Mouse (Mus musculus) CH12.LX (cell line): ENCODE measurements around the gene Trpc5. TPM values are rescaled to one million over a fixed set of nuclear protein-coding genes. Genes with fewer than 3 reads are reported as not detected.

ENCODE experiments used
- DNase-seq: peaks from one replicate; pipeline ENCODE4 v3.0.0-alpha.2; 2013; ENCODE audit errors: extremely low read depth
- H3K27ac ChIP-seq: 2 replicates; pipeline ENCODE4 v1.5.1; 2012; ENCODE audit warnings: low read depth, mild to moderate bottlenecking, control low read depth, moderate library complexity; ENCODE audit not compliant: insufficient read depth
- H3K27me3 ChIP-seq: replicated peaks from 2 replicates; pipeline ENCODE3; 2012; ENCODE audit warnings: inconsistent platforms
- H3K36me3 ChIP-seq, 2 experiments: replicated peaks in 1 of 2; 2 replicates each; pipeline versions ENCODE3 to v1.6.1; 2012; ENCODE audit warnings: inconsistent platforms in 1 of 2, low read length in 1 of 2, mild to moderate bottlenecking in 1 of 2, mixed read lengths in 1 of 2, moderate library complexity in 1 of 2; ENCODE audit not compliant: control insufficient read depth in 1 of 2, insufficient read depth in 1 of 2
- H3K4me1 ChIP-seq, 2 experiments: 2 replicates each; pipeline ENCODE4 v1.6.1; 2012; ENCODE audit warnings: inconsistent platforms in 1 of 2, moderate library complexity in 1 of 2; ENCODE audit not compliant: insufficient read depth in 2 of 2, control insufficient read depth in 1 of 2
- H3K4me2 ChIP-seq: 2 replicates; pipeline ENCODE4 v1.6.1; 2012; ENCODE audit warnings: low read depth, mild to moderate bottlenecking, control low read depth; ENCODE audit not compliant: poor library complexity, insufficient read depth, severe bottlenecking
- H3K4me3 ChIP-seq, 3 experiments: fragments of 150-350 bp in 1 of 3; sonication (generic) in 1 of 3; replicated peaks in 1 of 3; 2 replicates each; pipeline versions ENCODE3 to v1.5.1; 2011 to 2012; ENCODE audit warnings: low read depth in 2 of 3, low read length in 2 of 3, mild to moderate bottlenecking in 2 of 3, moderate library complexity in 2 of 3, control low read depth in 1 of 3, improper control_type of control experiment in 1 of 3, inconsistent platforms in 1 of 3, mixed read lengths in 1 of 3; ENCODE audit not compliant: poor library complexity in 1 of 3
- H3K79me2 ChIP-seq: replicated peaks from 2 replicates; pipeline ENCODE4 v1.6.1; 2012; ENCODE audit warnings: mild to moderate bottlenecking, moderate library complexity; ENCODE audit not compliant: control insufficient read depth, poor library complexity, insufficient read depth, severe bottlenecking; ENCODE audit errors: extremely low read depth
- H3K9ac ChIP-seq: 2 replicates; pipeline ENCODE4 v1.6.1; 2012; ENCODE audit warnings: low read depth, mild to moderate bottlenecking, control low read depth, moderate library complexity; ENCODE audit not compliant: insufficient read depth
- H3K9me3 ChIP-seq: replicated peaks from 2 replicates; pipeline ENCODE3; 2012; ENCODE audit warnings: low read length, inconsistent platforms, mixed read lengths
- BHLHE40 ChIP-seq: IDR thresholded peaks from 2 replicates; pipeline ENCODE4 v1.6.1; 2011; ENCODE audit warnings: mild to moderate bottlenecking, low read depth, low read length, improper control_type of control experiment
- EP300 ChIP-seq: IDR thresholded peaks from 2 replicates; pipeline ENCODE4 v1.6.1; 2011; ENCODE audit warnings: low read length, improper control_type of control experiment
- IRF4 ChIP-seq: IDR thresholded peaks from 2 replicates; pipeline ENCODE4 v1.6.1; 2014; ENCODE audit warnings: low read depth, mild to moderate bottlenecking, inconsistent platforms, low read length, improper control_type of control experiment
- MAX ChIP-seq: IDR thresholded peaks from 2 replicates; pipeline ENCODE4 v1.6.1; 2011; ENCODE audit warnings: low read length, improper control_type of control experiment
- MEF2A ChIP-seq: IDR thresholded peaks from 2 replicates; pipeline ENCODE4 v1.6.1; 2014; ENCODE audit warnings: low read depth, mild to moderate bottlenecking, inconsistent platforms, low read length, improper control_type of control experiment, borderline replicate concordance
- MYC ChIP-seq: IDR thresholded peaks from 2 replicates; pipeline ENCODE4 v1.6.1; 2011; ENCODE audit warnings: low read depth, mild to moderate bottlenecking, improper control_type of control experiment, low read length
- POLR2A ChIP-seq: IDR thresholded peaks from 2 replicates; pipeline ENCODE4 v1.6.1; 2011; ENCODE audit warnings: low read depth, mild to moderate bottlenecking, improper control_type of control experiment, low read length
- ZMIZ1 ChIP-seq: IDR thresholded peaks from 2 replicates; pipeline ENCODE4 v1.6.1; 2012; ENCODE audit warnings: low read depth, mild to moderate bottlenecking, inconsistent platforms, low read length, improper control_type of control experiment
- ZNF384 ChIP-seq: IDR thresholded peaks from 2 replicates; pipeline ENCODE4 v1.6.1; 2012; ENCODE audit warnings: low read depth, low read length, improper control_type of control experiment, inconsistent platforms
- dilution Hi-C: fragments of 300-500 bp; cut with MboI; formaldehyde crosslinking; loops from 2 replicates; pipeline ENCODE4 v1.14.3; 2020; ENCODE audit warnings: low sequenced_read_pairs; ENCODE audit not compliant: extremely low pct_unique_long_range_greater_than_20kb, extremely low pct_ligation_motif_present
- in situ Hi-C: fragments of 300-500 bp; cut with MboI; formaldehyde crosslinking; loops from 3 replicates; pipeline ENCODE4 v1.14.3; 2019; ENCODE audit warnings: low sequenced_read_pairs, low pct_ligation_motif_present, low pct_unique_long_range_greater_than_20kb, mixed read lengths
- polyA plus RNA-seq: library from polyadenylated mRNA; unstranded; fragments of >175 nt; gene quantifications from 2 replicates; pipeline ENCODE4 v1.2.1, GENCODE M21; 2012; ENCODE audit warnings: low read depth; ENCODE audit not compliant: insufficient read length
- total RNA-seq, 2 experiments: library from RNA; depleted of rRNA; stranded (reverse); fragments of 300-350 nt in 1 of 2; fragments of >200 nt in 1 of 2; gene quantifications; 2 replicates each; pipeline ENCODE4 v1.2.3; 2012 to 2014

Gene Trpc5
- total and polyA plus RNA-seq, 3 experiments: not detected

GRCm38 (mm10) chrX:144337938-144338337, 350.0 kb downstream of the Trpc5 start:
- Histone ChIP-seq H3K4me1 (peaks cover 0 to 14% of the 10 kb centered on the region in 2 experiments; a peak in 1 of 4 replicates), H3K27me3 (no peaks in the 10 kb centered on the region), H3K9ac (no peak overlapping the region), H3K36me3 (peaks cover 0 to 6% of the 10 kb centered on the region in 2 experiments), H3K27ac (peak overlapping the region; percentile 53; the same call in 1 of the 2 replicates), H3K9me3 (no peaks in the 10 kb centered on the region), H3K79me2 (no peaks in the 10 kb centered on the region), H3K4me2 (peak overlapping the region; percentile 67), H3K4me3 (no peak overlapping the region)
- DNase-seq: no peak
- in situ Hi-C loops: no loop called here
- TF ChIP-seq MYC (no peak), ZNF384 (0 out of 2 replicates have a peak, but pooled peaks have one; percentile 4)
- dilution Hi-C loops: no loop called here

- no peak overlapping the region for H3K4me3 ChIP-seq
- H3K4me2 ChIP-seq: no peak overlapping the region
- no peaks in the 10 kb centered on the region for H3K27me3 ChIP-seq
- H3K27ac ChIP-seq: no peak overlapping the region
- H3K9ac ChIP-seq: no peak overlapping the region
- in situ Hi-C loops: no loop called here
- H3K79me2 ChIP-seq: no peaks in the 10 kb centered on the region
- no peak for DNase-seq
- H3K9me3 ChIP-seq: no peaks in the 10 kb centered on the region
- peaks cover 0 to 14% of the 10 kb centered on the region in 2 experiments; a peak in 1 of 4 replicates for H3K4me1 ChIP-seq
- TF ChIP-seq IRF4 (peak; percentile 70), MAX (no peak), POLR2A (no peak), EP300 (peak; percentile 55; the same call in 1 of the 2 replicates), MEF2A (no peak), BHLHE40 (0 out of 2 replicates have a peak, but pooled peaks have one; percentile 32), ZMIZ1 (no peak)
- TF ChIP-seq, all 38 proteins: peak for 3
- dilution Hi-C loops: no loop called here
- H3K36me3 ChIP-seq: peaks cover 0 to 6% of the 10 kb centered on the region in 2 experiments
Measured at GRCm38 (mm10) chrX:144335332-144336015, 352.5 kb downstream of the Trpc5 start.

Other genes starting within 250 kb of the Trpc5 start
- gene Trpc5os, start 231.6 kb downstream of the Trpc5 start, total RNA-seq (2012; rRNA removed): 0.08 and 0.17 TPM in 2 replicates
- gene Trpc5os, start 231.6 kb downstream of the Trpc5 start, total RNA-seq (2014; rRNA removed): 0.40 and 0.72 TPM in 2 replicates
- gene Trpc5os, start 231.6 kb downstream of the Trpc5 start, polyA plus RNA-seq: 0.15 and 0.17 TPM in 2 replicates
- not detected in 2 replicates for gene Rtl4, start 727 bp upstream of the Trpc5 start, total RNA-seq (2012; rRNA removed)
- not detected in 2 replicates for gene Rtl4, start 727 bp upstream of the Trpc5 start, total RNA-seq (2014; rRNA removed)
- not detected in 2 replicates for gene Rtl4, start 727 bp upstream of the Trpc5 start, polyA plus RNA-seq